Mouse (Mus musculus): ENCODE data around the gene Plxnb1.

GRCm38 (mm10) chr9:109080516-109080915 is 14.7 kb upstream of the Plxnb1 start:
- TF ChIP-seq CTCF (IDR thresholded peaks at IDR 0.05; ENCODE audit: low read depth, low read length) (no peak), POLR2A (IDR thresholded peaks at IDR 0.05; ENCODE audit: borderline replicate concordance, low read depth, low read length) (no peak)
